Mouse (Mus musculus) fat pad, adult 2 months (tissue): ENCODE results near the gene Apod.
"Not testable (repeated sequence)": the region's sequence is repeated elsewhere in the genome, so short reads cannot be mapped to it uniquely, and the experiment has no call there.

Experiments used
- DNase-seq: peaks from one replicate; pipeline ENCODE4 v3.0.0-alpha.2; 2011; ENCODE audit warnings: low read depth, low spot score; ENCODE audit errors: extremely low read depth

Apod gene

GRCm38 (mm10) chr16:31325120-31325519 is 10.5 kb upstream of the Apod start:
- DNase-seq: no peak

GRCm38 (mm10) chr16:31321501-31321900 is 6.9 kb upstream of the Apod start:
- DNase-seq: no peak

- DNase-seq: no peak
These were observed 6.3 kb upstream of the Apod start for GRCm38 (mm10) chr16:31320954-31321353.

GRCm38 (mm10) chr16:31319723-31320122 is 5.1 kb upstream of the Apod start:
- DNase-seq: not testable (repeated sequence)

- DNase-seq: no peak
These were observed 4.7 kb upstream of the Apod start for GRCm38 (mm10) chr16:31319316-31319715.

GRCm38 (mm10) chr16:31318418-31318817 is 3.8 kb upstream of the Apod start:
- no peak for DNase-seq

GRCm38 (mm10) chr16:31316246-31317143 is 1.9 kb upstream of the Apod start:
- not testable (repeated sequence) for DNase-seq

GRCm38 (mm10) chr16:31315294-31315693 is 686 bp upstream of the Apod start:
- DNase-seq: no peak

- DNase-seq: no peak
These were observed 997 bp downstream of the Apod start for GRCm38 (mm10) chr16:31313611-31314010.

- DNase-seq: no peak
These were observed 2.3 kb downstream of the Apod start for GRCm38 (mm10) chr16:31312296-31312695.

GRCm38 (mm10) chr16:31305199-31305919 is 9.2 kb downstream of the Apod start:
- no peak for DNase-seq

GRCm38 (mm10) chr16:31303276-31303675 is 11.3 kb downstream of the Apod start:
- DNase-seq: no peak

- DNase-seq: no peak
These were observed 13.6 kb downstream of the Apod start for GRCm38 (mm10) chr16:31300883-31301532.

GRCm38 (mm10) chr16:31300467-31300866 is 14.1 kb downstream of the Apod start:
- DNase-seq: no peak

GRCm38 (mm10) chr16:31299960-31300353 is 14.7 kb downstream of the Apod start:
- no peak for DNase-seq

- DNase-seq: no peak
These were observed 15.2 kb downstream of the Apod start for GRCm38 (mm10) chr16:31299164-31299959.

GRCm38 (mm10) chr16:31297113-31297512 is 17.5 kb downstream of the Apod start:
- no peak for DNase-seq

GRCm38 (mm10) chr16:31293761-31294160 is 20.8 kb downstream of the Apod start:
- DNase-seq: no peak

- DNase-seq: peak; percentile 36
These were observed 23.8 kb downstream of the Apod start for GRCm38 (mm10) chr16:31290751-31291365.

GRCm38 (mm10) chr16:31290281-31290680 is 24.3 kb downstream of the Apod start:
- peak; percentile 49 for DNase-seq
